Mouse (Mus musculus) liver, adult 2 months (tissue): ENCODE data around the gene Ak5.
"Not testable (repeated sequence)": the region's sequence is repeated elsewhere in the genome, so short reads cannot be mapped to it uniquely, and the experiment has no call there.

ENCODE experiments used
- CTCF ChIP-seq: fragments of 200-500 bp; IDR thresholded peaks from 2 replicates; pipeline ENCODE4 v1.5.1; 2011; ENCODE audit warnings: low read depth, low read length, control low read depth
- POLR2A ChIP-seq: fragments of 200-500 bp; IDR thresholded peaks from 2 replicates; pipeline ENCODE4 v1.6.1; 2011; ENCODE audit warnings: low read length, control low read depth; ENCODE audit not compliant: insufficient read depth; ENCODE audit errors: extremely low read depth

DNA sequence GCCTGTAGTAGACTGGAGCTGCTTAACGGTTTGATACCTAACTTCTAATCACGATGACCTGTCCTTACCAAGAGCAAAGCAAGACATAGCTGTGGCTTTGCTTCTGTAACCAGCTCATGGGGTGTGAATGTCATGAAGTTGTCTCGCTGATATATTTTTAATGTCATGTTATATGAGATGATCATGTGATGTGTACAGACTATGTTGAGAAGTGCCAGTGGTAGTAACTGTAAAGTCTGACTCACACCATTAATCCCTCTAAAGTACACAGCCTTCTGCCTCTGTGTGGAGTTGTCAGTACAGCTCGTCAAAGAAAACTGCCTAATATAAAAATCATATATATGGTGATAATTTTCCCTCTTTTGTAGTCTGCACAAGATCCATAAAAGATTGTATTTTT, 209.3 kb downstream of the Ak5 start:
- TF ChIP-seq POLR2A, CTCF: not testable (repeated sequence)
